Mouse (Mus musculus) stomach, postnatal 0 days (tissue): ENCODE measurements around the gene Tbc1d23. TPM values are rescaled to one million over a fixed set of nuclear protein-coding genes. Genes with fewer than 3 reads are reported as not detected.

ENCODE experiments used
- ATAC-seq: fragments of 200-750 bp; cut with Nextera tagmentation; 2 replicates; pipeline ENCODE4 v1.8.0; 2017; ENCODE audit not compliant: low FRiP score, low TSS enrichment
- DNase-seq: peaks from one replicate; pipeline ENCODE4 v3.0.0-alpha.2; 2016; ENCODE audit warnings: low spot score
- H3K27ac ChIP-seq: fragments of 300-500 bp; sonication (generic); replicated peaks from 2 replicates; pipeline ENCODE4 v1.5.1; 2014; ENCODE audit warnings: mild to moderate bottlenecking, control low read depth
- H3K27me3 ChIP-seq: fragments of 300-500 bp; sonication (generic); 2 replicates; pipeline ENCODE4 v1.6.1; 2014; ENCODE audit warnings: low read length; ENCODE audit not compliant: control insufficient read depth, insufficient read depth
- H3K36me3 ChIP-seq: fragments of 300-500 bp; sonication (generic); 2 replicates; pipeline ENCODE4 v1.6.1; 2014; ENCODE audit warnings: low read length, mixed read lengths; ENCODE audit not compliant: control insufficient read depth, insufficient read depth
- H3K4me1 ChIP-seq: fragments of 300-500 bp; sonication (generic); replicated peaks from 2 replicates; pipeline ENCODE4 v1.6.1; 2014; ENCODE audit warnings: antibody characterized with exemption; ENCODE audit not compliant: control insufficient read depth, insufficient read depth
- H3K4me2 ChIP-seq: fragments of 300-500 bp; sonication (generic); replicated peaks from 2 replicates; pipeline ENCODE4 v1.6.1; 2014; ENCODE audit warnings: low read depth, mild to moderate bottlenecking, control low read depth, moderate library complexity
- H3K4me3 ChIP-seq: fragments of 300-500 bp; sonication (generic); 2 replicates; pipeline ENCODE4 v1.5.1; 2014; ENCODE audit warnings: low read depth, low read length, control low read depth
- H3K9ac ChIP-seq: fragments of 300-500 bp; sonication (generic); 2 replicates; pipeline ENCODE4 v1.6.1; 2014; ENCODE audit warnings: mild to moderate bottlenecking, low read length, control low read depth, mixed read lengths
- H3K9me3 ChIP-seq: fragments of 300-500 bp; sonication (generic); 2 replicates; pipeline ENCODE4 v1.6.1; 2016; ENCODE audit warnings: low read length; ENCODE audit not compliant: control insufficient read depth
- CTCF ChIP-seq: IDR thresholded peaks from 2 replicates; pipeline ENCODE4 v1.5.1; 2016; ENCODE audit warnings: antibody characterized with exemption, low read depth, mild to moderate bottlenecking, moderate library complexity
- EP300 ChIP-seq: optimal IDR thresholded peaks from 2 replicates; pipeline ENCODE3; 2016; ENCODE audit warnings: antibody characterized with exemption
- WGBS: fragments of 180-500 bp; shearing (Covaris S2); extraction: QIAGEN DNeasy Blood & Tissue Kit; methylation state at CpG from one replicate; pipeline ENCODE4 v1.1.7; 2014; 5-methylcytosine and 5-hydroxymethylcytosine counted together
- polyA plus RNA-seq: library from polyadenylated mRNA; unstranded; fragments of >200 nt; fragmentation: Nextera tagmentation; extraction: Ambion mirVana; gene quantifications from 2 replicates; pipeline ENCODE4 v1.2.1, GENCODE M21; 2015

Tbc1d23 gene
- polyA plus RNA-seq, 1 experiment from 2014 or later, result 17.1 TPM

- Histone ChIP-seq H3K27me3 (no peaks in the 10 kb centered on the region), H3K36me3 (peaks cover 4% of the 10 kb centered on the region; the same call in 1 of the 2 replicates)
- no peak for ATAC-seq
These were observed 75.4 kb downstream of the Tbc1d23 start for GRCm38 (mm10) chr16:57155899-57156298.

GRCm38 (mm10) chr16:57151437-57151836, 79.9 kb downstream of the Tbc1d23 start:
- Histone ChIP-seq H3K27ac (no peak overlapping the region), H3K9ac (no peak overlapping the region), H3K27me3 (no peaks in the 10 kb centered on the region), H3K36me3 (no peaks in the 10 kb centered on the region), H3K4me3 (no peak overlapping the region), H3K9me3 (no peaks in the 10 kb centered on the region), H3K4me1 (no peaks in the 10 kb centered on the region), H3K4me2 (no peak overlapping the region)
- TF ChIP-seq CTCF (no peak), EP300 (no peak)
- ATAC-seq, result no peak
- DNase-seq, result no peak
- 92% methylated on average over 4 of the region's 4 CpGs for WGBS

More at GRCm38 (mm10) chr16:57155899-57156298, 75.4 kb downstream of the Tbc1d23 start:
- Histone ChIP-seq H3K9ac (no peak overlapping the region), H3K4me2 (no peak overlapping the region), H3K9me3 (no peaks in the 10 kb centered on the region), H3K4me3 (no peak overlapping the region), H3K4me1 (no peaks in the 10 kb centered on the region), H3K27ac (no peak overlapping the region)
- DNase-seq, result no peak
- TF ChIP-seq EP300 (no peak), CTCF (no peak)

GRCm38 (mm10) chr16:57144741-57145140, 86.6 kb downstream of the Tbc1d23 start:
- 88% methylated on average over 5 of the region's 5 CpGs for WGBS
- no peak overlapping the region for H3K4me2 ChIP-seq
- peaks cover 10% of the 10 kb centered on the region for H3K36me3 ChIP-seq
- H3K4me3 ChIP-seq, result no peak overlapping the region
- H3K9me3 ChIP-seq, result no peaks in the 10 kb centered on the region
- DNase-seq, result no peak
- H3K9ac ChIP-seq, result no peak overlapping the region
- no peaks in the 10 kb centered on the region for H3K4me1 ChIP-seq
- ATAC-seq, result no peak
- TF ChIP-seq EP300 (no peak), CTCF (no peak)
- H3K27me3 ChIP-seq, result no peaks in the 10 kb centered on the region
- H3K27ac ChIP-seq, result no peak overlapping the region

- no peak for ATAC-seq
- no peaks in the 10 kb centered on the region for H3K27me3 ChIP-seq
- WGBS, result 91% methylated on average over 6 of the region's 6 CpGs
These were observed 97.7 kb downstream of the Tbc1d23 start for GRCm38 (mm10) chr16:57133611-57134010.

GRCm38 (mm10) chr16:57132326-57132725, 99.0 kb downstream of the Tbc1d23 start:
- no peak for DNase-seq
- no peak for ATAC-seq
- Histone ChIP-seq H3K27ac (no peak overlapping the region), H3K4me2 (no peak overlapping the region), H3K4me1 (no peaks in the 10 kb centered on the region), H3K9me3 (no peaks in the 10 kb centered on the region), H3K4me3 (no peak overlapping the region), H3K36me3 (peaks cover 4% of the 10 kb centered on the region; the same call in 1 of the 2 replicates), H3K27me3 (no peaks in the 10 kb centered on the region), H3K9ac (no peak overlapping the region)
- WGBS, result 15% methylated on average over 1 of the region's 1 CpGs
- TF ChIP-seq CTCF (no peak), EP300 (no peak)

More at GRCm38 (mm10) chr16:57133611-57134010, 97.7 kb downstream of the Tbc1d23 start:
- DNase-seq, result no peak
- Histone ChIP-seq H3K27ac (no peak overlapping the region), H3K4me2 (no peak overlapping the region), H3K9ac (no peak overlapping the region), H3K4me1 (no peaks in the 10 kb centered on the region), H3K9me3 (no peaks in the 10 kb centered on the region), H3K36me3 (peaks cover 7% of the 10 kb centered on the region; the same call in 1 of the 2 replicates), H3K4me3 (no peak overlapping the region)
- no peak for TF ChIP-seq CTCF

GRCm38 (mm10) chr16:57131544-57131943, 99.8 kb downstream of the Tbc1d23 start:
- Histone ChIP-seq H3K4me1 (no peaks in the 10 kb centered on the region), H3K4me2 (no peak overlapping the region), H3K4me3 (no peak overlapping the region), H3K9me3 (no peaks in the 10 kb centered on the region), H3K9ac (no peak overlapping the region), H3K27me3 (no peaks in the 10 kb centered on the region), H3K27ac (0 out of 2 replicates have a peak overlapping the region, but pooled peaks have one; percentile 24), H3K36me3 (no peaks in the 10 kb centered on the region)
- TF ChIP-seq CTCF (no peak), EP300 (no peak)
- DNase-seq (no peak), ATAC-seq (no peak)
- 75% methylated on average over 4 of the region's 4 CpGs for WGBS
